Mouse (Mus musculus) CD4-positive, CD25-positive, alpha-beta regulatory T cell (primary cell): Measurements from ENCODE around the gene Tmco5b. TPM values are rescaled to one million over a fixed set of nuclear protein-coding genes. Genes with fewer than 3 reads are reported as not detected.

Source experiments
- polyA plus RNA-seq: library from polyadenylated mRNA; unstranded; fragments of 100-300 nt; shearing (Covaris generic); gene quantifications from one replicate; pipeline ENCODE4 v1.2.1, GENCODE M21; 2017

Tmco5b gene
- polyA plus RNA-seq = not detected

DNA sequence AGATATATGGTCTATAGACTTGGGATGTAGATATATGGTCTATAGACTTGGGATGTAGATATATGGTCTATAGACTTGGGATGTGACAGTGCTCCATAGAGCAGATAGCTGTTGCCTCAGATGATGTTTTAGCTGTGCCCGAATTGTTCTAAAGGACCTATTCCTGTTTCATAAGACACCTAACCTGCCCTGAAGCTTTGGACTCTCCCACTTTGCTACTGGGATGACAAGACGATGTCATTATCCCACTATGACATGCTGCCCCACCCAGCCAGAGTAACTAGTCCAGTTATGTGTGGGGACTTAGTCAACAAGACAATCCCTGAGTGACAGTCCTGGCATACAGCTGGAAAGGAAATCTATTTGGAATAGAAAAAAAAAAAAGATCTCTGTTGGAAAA lies at the start of gene Tmco5b:
Gene Tmco5b, plus strand, starts transcription at position 301 of the 400 bp plus-strand sequence.

Other genes with a start within 250 kb of the Tmco5b start
- gene Ryr3, start 68.6 kb upstream of the Tmco5b start, polyA plus RNA-seq = 0.98 TPM
- gene Fmn1, start 42.0 kb downstream of the Tmco5b start, polyA plus RNA-seq = 0.38 TPM